Mouse (Mus musculus) frontal cortex, postnatal 14 days (tissue): ENCODE results near the gene Celf2.

Experiments
- DNase-seq, 2 experiments: peaks; one replicate each; pipeline ENCODE4 v3.0.0; 2022; ENCODE audit warnings: low spot score in 2 of 2

Gene Celf2

DNA sequence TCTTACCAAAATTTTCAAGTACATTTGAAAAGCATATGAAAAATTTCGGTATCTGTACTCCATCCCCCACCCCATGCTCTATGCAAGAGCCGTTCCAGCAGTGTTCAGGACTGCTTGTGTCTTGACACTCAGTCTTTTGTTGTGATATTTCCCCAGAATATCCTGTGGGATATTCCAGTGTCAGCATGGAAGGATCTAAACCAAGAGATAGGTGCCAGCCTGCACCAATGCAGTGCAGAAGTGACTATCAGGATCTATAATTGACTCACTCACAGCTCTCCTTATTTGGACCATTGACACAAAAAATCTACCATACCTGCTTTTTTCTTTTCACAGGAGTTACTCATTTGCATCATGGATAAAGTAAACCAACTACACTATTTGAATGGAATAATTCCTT lies 116.9 kb downstream of the Celf2 start:
- no peak for DNase-seq

DNA sequence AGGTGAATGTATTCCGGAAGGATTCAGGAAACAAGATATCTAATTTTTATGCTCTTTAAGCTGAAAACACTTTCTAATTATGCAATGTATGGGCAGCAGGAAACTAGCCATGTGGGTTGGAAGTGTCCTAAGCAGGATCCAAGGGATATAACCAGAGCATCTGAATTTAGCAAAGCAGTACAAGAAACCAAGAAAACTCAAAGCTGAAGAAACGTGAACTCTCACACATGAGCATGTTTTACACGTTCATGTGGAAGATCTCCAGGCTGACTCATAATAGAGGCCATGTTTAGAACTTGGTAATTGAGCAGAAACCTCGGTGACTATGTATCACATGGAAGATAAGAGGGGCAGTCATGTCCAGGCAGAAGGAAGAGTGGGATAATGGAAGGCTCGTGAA lies 120.1 kb downstream of the Celf2 start:
- no peak for DNase-seq

DNA sequence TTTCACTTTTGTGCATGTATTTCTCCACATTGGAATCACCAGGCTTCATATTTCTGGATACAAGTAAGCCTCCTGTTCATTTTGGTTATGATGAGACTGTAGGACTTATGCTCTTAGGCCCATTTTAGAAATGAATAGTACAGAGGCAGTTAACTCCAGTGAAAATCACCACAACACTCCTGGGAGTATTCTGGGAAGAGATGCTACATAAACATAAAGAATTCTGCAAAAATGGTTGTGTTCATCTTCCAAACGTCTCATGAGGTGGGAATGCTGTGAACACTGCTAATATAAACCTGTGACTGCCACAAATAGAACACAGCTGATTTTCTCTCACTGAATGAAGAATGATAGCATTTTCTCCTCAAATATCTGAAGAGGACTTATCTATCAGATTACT lies 130.6 kb downstream of the Celf2 start:
- no peak for DNase-seq

DNA sequence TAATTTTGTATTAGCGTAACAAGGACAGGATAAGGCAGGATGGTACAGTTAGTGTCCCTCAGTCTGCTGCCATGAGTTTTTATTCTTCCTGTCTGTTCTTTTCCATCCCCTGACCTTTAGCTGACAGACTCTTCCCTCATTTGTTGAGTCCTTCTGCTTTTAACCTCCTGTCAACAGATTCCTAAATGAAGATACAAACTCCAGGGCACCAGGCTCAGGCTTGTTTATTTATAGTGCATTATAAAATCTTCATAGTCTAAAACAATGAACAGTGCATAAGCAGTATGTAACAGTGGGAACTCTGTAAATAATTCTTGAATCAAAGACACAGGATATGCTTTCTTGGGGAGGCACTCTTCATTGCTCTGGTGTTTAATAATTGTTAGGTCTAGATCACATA lies 131.5 kb downstream of the Celf2 start:
- no peak for DNase-seq

DNA sequence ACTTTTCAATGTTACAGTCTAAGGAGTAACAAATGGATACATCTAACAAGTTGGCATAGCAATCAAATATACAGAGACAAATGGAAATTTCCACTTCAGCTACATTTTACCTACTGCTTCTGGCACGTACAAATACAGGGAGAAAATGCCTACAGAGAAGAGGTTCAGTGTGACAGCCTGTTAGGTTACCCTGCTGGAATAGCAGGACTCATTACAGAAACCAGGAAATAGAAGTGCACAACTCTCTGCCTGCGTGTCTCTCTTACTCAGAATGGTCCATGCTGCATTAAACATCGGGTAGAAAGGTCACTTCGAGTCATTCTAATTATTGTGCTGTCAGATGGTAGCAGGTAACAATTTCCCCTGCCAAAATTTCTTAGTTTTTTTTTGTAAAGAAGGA lies 141.6 kb downstream of the Celf2 start:
- no peak for DNase-seq

DNA sequence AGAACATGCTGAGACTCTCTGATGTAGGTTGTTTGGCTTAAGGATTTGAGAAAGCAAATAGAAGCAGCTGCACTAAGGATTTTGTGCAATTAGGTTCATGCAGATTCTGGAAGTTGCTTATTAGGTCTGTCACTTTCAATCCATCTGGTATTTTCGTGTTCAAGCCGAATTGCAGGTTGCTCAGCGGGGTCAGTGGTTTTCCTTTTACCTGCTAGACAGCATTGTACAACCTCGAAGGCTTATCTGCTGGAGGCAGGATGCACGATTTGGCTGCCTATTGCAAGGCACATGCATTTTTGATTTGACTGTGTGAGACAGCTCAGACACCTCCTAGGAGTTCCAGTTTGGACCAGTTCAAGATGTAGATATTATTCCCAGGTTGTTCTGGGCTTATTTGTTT lies 149.8 kb downstream of the Celf2 start:
- no peak for DNase-seq

DNA sequence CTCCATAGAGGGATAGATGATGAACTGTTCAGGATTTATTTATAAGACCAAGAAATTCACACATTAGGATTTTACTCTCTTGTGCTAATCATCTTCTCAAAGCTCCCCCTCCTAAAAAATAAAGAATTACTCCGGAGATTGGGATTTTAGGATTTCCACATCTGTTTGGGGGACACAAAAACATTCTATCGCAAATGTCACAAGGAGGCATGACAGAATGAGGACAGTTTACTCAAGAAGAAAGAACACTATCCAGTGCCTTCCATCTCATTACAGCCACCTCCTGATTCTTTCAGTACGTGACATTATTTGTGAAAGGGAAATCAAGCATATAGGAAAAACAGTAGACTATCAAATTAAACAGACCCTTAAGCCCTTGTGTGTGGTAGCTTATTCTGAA lies 150.5 kb downstream of the Celf2 start:
- DNase-seq = no peak

DNA sequence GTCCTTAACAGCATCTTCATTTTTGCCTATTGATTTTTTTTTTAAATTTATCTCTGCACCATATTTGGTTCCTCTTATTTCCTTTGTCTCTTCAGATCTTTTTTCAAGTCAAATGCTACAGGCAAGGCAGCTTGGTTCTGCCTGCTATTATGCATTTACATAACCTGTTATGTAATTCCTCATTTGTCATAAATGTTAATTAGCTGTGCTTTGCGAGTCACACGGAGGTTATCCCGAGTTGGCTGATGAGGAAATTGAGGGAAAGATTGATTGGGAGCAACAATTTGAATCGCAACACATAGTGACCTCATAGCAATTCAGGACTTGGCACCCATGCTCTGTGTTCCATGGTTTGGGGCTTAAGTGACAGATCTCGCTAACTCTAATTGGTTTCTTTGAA lies 158.1 kb downstream of the Celf2 start:
- no peak for DNase-seq

DNA sequence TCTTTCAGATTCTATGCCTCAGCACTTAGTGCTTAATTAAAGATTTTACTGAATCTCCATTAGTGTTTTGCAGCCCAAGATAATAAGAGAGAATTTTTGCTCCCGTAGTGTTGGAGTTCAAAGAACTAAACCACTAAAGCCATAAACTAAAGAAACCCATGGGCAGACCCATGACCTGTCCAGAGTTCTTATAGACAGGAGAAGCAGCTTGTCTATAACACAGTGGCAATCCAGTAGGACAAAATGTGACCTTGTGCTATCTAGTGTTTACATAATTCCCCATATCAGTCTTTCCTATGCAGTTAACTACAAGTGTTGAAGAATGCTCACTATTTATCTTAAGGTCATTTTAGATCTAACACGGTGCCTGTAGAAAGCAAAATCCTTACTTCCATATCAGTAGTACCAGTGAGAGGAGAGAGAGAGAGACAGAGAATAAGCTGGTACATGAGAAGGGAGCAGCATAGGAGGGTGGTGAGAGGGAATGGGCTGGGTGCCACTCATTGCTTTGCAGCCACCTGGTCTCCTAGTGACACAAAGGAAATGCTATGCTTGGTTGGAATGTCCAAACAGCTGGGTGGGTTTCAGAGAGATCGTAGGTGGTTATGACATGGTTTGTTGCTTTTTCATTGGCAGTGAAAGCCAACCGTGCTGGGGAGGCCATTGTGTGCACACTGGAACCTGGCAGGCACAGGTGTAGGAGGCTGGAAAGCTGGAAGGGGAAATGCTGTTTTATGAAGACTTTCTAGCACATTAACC lies 162.5 kb downstream of the Celf2 start:
- no peak for DNase-seq

DNA sequence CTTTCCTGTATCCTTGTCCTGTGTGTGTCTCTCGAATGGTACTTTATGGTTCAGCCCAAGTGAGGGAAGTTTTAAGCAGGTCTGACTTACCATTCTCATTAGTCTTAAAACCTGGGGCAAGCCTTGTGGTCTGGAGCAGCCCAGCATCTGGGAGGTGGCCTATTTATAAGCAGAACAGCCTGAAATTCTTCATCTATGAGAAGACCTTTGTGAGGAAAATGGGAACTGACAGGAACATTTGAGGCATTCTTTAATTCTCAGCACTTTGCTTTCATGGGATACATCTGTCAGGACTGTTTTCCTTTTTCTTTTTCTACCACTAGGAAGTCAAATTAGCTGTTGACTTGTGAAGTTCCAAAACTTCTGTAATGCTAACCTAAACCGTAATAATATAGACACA lies 164.4 kb downstream of the Celf2 start:
- no peak for DNase-seq

DNA sequence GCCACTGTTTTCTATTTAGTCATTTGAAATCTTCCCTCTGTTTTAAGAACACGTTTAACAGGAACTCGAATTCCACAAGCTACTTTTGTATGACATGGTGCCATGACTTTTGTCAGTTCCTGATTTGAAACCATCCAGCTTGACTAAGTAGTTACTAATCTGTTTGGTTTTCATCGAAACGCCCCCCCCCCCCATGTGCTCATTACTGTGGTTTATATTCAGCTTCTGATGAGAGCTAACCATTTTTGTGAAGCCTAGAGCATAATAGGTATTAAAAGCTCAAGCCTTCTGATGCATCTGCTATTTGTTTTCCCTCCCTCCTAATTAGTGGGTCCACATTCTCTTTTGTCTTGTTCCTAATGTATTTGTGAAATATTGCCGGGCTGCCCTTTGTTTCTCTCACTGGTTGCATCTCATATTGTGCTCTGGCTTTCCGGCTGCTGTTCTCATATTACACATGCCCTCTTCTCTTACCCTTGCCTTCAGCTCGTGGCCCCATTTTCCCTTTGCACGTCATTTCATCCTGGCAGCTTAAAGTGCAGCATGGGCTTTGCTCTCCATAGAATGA lies 166.4 kb downstream of the Celf2 start:
- DNase-seq = no peak

DNA sequence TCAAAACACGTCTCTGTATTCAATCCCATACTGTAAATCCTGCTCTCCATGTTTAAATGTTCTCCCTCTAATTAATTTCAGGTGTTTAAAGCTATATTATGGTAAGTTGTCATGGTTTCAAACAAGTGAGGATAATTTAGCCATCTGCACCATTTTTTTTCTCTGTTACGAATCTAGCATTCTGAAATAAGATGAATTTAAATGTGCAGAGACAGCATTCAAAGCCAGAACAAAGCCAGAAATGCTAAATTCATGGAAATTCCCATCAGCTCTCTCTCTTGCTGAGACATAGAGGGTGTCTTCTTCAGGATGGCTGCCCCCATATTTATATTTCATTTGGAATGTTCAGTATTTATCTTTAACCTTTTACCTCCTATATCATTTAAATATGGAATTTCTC lies 174.5 kb downstream of the Celf2 start:
- no peak for DNase-seq

DNA sequence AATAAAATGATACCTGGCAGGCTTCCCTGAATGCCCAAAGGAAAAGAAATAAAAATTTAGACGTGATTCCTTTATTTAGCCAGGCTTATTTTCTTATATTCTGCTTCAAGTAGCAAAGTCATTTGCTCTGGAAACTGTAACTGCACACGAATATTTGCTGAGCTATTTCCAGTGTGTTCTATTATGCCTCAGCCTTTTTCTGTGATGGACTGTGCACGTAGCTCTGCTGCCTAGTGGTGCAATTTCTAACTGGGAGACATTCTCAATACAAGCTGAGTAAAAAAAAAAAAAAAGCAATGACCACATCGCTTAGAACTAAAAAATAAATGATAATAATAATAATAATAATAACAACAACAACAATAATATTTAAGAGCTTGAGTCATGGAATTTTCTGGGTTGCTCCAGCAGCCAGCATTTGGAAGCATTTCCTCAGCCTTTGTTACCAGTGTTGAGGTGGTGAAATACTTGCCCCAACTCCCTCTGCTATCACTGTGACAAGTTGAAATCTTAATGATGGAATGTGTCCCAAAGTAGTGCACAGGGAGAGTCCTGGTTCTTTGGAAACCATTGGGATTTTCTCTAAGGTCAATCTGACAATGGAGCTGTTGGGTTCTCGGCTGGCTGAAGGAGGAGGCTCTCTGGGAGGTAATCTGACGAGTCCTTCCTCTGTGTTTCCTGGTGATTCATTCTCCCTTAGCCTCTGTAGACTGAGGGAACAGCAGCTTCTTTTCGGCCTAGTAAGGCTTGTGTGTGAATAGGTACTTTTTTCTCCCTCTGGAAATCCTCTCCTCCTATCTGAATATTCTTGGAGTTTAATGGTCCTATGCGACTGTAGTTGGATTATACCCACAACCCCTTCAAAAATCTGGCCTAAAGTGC lies 181.1 kb downstream of the Celf2 start:
- DNase-seq = no peak

DNA sequence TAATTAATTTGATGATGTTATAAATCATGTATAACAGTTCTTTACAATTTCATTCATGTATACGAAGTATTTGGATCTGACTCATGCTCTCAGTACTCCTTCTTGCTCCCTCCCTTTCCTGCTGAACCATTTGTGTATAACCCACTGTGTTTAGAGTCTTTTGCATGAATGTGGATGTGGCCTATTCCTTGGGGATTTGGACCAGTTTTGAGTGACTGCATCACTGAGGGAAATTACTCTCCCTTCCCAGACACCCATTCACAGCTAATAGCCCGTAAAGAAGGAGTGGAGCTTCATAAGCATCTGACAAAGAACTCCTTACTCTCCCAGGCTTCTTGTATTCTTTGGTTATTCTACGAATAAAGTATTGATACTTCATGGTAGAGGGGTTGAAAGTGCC lies 189.6 kb downstream of the Celf2 start:
- DNase-seq = no peak

DNA sequence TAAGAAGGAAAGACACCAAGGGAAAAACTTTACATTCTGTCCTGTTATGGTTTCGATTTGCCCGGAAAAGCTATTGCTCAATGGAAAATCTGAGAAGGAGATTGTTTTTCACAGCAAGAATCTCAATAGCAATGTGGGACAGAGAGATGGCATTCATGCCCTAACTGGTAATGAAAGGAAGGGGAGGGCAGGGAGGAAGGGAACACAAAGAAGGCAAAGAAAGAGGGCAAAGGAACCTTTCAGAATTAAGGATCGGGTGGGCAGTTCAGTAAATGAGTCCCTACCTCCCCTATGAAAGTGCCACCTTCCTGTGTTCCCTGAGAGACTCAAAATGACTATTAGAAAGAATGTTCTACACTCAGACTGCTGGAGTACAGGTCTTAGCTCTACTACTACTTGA lies 197.6 kb downstream of the Celf2 start:
- no peak for DNase-seq

DNA sequence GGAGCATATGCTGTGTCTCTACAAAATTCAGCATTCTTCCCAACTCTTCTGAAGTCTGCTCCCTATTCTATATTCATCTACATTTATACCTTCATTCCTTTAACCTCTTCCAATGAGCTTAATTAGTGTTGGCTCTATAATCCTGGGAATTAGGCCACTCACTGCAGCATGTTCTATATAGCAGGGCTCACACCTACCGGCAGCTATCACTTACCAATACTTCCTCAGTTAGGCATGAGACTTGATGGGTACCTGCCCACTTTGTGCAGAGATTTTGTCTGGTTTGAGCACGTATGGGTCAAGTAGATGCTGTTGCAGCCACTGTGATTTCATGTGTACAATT lies 198.6 kb downstream of the Celf2 start:
- no peak for DNase-seq

DNA sequence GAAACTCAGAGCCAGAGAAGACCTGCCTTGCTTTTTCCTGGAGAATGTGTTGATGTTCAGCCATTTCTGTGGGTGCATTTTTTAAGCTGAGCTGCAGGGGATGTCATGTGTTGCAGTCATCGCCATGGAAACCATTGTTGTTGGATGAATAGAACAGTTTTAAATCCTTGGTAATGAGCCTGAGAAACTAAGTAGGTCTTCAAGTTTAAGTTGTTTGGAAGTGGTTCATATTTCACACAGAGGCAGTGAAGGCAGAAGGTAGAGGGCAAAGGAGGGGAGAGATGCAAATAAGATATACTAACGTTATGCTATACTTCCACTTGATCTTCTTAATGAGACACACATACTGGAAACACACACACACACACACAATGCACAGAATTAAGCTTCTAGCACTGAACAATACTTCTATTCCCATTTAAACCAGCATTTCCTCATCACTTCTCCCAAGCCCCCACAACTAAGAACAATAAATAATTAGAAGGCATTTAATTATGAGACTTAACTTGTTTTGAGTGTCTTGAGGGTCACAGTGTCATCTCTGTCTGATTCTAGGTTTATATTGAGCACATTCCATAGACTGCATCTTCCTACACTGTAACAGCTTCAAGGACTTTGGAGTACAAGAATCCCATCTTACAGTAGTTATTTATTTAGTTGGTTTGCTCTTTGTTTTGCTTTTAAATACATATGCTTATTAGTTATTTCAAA lies 199.1 kb downstream of the Celf2 start:
- no peak for DNase-seq

DNA sequence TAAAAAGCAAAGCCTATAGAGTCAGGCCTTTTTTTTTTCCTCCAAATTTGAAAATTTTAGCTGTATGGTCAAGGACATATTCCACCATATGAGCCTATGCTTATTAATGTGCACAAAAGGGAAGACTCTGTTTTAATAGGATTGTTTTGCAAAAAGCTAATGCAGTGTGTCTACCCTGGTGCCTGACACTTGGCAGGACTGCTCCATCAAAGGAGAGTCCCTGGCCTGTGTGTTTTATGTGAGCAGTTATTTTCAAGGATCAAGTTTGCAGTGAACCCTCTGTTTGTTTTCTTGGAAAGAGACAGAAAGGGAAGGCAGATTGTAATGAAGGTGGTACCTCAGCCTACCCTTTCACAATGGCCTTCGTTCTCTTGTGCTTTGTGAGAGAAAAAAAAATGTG lies 200.0 kb downstream of the Celf2 start:
- DNase-seq = no peak

DNA sequence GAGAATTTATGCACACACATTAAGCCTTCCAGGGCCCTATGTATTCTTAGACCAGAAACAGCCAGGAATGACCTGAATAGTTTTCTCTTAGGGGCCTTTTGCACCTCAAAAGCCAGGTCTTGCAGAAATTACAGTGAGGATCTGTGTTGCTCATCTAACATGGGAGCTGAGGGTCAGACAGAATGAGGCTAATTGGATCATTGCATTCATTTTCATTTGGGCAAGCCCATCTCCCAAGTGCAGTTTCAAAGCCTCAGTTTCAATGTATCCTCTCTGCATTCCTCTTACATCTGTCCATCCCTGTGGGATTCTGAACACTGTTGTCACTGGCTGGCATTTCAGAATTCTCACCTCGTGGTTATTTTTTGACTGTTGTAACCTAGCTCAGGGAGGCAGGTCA lies 200.6 kb downstream of the Celf2 start:
- DNase-seq = no peak

DNA sequence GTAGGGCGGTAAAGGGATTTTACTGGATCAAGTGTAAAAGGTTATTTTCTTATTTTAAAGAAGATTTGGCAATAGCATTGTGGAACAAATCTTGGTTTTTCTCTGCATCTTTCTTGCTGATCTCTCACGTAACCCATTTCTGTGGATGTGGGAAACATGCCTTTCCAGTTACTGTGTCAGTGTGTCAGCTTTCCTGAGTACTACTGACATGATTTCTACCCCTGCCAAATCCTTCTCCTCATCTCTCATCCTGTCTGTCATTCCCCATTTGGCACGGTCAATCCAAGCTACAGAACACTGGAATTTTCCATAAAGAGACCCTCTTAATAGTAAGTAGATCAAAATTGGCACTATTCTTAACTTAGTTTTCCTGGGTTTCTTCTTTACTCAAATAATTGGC lies 221.9 kb downstream of the Celf2 start:
- DNase-seq = no peak

DNA sequence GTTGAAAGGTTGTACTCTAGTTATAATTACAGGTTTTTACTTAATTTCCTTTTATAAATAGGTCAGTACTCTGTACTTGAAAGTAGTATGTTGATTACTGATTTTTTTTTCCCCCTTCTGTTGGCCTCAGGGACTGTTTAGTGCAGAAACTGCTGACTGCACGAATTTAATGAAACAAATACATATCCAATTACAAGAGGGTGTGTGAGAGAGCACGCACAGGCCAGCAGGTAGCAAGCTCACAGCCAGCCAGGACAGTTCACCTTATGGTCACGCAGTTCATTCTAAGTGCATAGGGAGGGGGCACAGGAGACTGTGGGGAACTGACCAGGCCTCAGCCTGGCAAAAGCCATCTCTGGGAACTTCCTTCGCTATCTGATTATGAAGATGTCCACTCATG lies 236.1 kb downstream of the Celf2 start:
- no peak for DNase-seq

DNA sequence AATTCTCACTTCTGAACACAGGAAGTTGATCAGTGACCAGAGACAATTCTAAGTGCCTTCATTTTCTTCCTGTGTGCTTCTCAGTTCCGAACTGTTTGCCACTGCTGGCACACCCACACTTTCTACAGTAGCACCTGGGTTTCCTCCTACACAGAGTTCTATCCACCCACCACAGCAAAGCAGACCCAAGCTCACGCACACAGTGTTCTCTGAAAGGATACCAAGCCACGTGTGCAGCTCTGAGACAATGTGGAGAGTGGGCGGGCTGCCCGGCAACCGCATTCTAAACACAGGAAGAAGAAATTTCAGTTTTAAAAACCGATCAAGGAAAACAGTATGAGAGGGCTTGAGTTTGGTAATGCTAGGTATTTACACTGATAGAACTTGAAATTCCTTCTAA lies 239.3 kb downstream of the Celf2 start:
- peak; percentile 64 to 71 for DNase-seq

DNA sequence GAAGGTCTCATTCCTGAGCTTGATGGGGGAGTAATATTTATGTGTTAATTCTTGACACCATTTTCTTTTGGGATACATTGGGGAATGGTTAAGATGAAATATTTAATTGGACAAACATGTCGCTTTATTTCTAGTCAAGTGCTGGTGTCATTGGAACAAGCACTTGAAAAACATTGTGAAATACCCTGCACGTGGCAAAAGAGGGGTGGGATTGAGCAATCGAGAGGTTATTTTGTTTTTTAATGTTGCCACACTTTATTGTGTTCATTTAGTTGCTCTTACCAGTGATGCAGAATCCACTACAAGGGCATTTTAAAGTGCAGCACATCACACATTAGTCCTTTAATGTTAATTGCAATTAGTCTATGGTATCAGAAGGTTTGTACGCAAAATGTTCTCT lies 242.2 kb downstream of the Celf2 start:
- no peak for DNase-seq
